Comparison of ENCODE assay signal across 8 mouse cellular contexts in the genomic region with DNA sequence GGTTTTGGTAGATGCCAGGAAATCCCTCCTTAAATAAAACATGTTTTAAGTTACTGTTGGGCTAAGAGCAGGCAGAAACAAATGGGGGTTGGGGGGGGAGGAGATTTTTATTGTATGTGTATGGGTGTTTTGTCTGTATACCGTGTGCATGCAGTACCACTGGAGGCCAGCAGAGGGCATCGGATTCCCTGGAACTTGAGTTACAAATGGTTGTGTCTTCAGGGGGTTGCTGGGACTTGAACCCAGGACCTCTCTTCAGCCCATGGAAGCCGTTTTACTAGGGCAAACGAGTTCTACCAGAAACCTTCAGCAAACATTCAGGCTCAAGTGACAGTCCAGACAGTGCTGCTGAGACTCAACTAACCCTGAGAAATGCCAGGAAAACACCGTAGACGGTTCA. TPM values are rescaled to one million over a fixed set of nuclear protein-coding genes. Genes with fewer than 3 reads are reported as not detected.
DNase-seq lines count a peak whose midpoint lies in the region; ATAC-seq and TF ChIP-seq lines count a peak whose summit lies in the region.

No protein-coding gene starts in this region.

- no peaks in the 10 kb centered on the region for H3K4me1 ChIP-seq in forebrain, embryonic 11.5 days (replicated peaks; ENCODE audit: control insufficient read depth, insufficient read depth, low read length)
- no peaks in the 10 kb centered on the region for H3K4me1 ChIP-seq in forebrain, embryonic 13.5 days
- no peaks in the 10 kb centered on the region for H3K4me1 ChIP-seq in midbrain, postnatal 0 days (ENCODE audit: insufficient read depth, low read length)
- H3K4me1 ChIP-seq in midbrain, embryonic 15.5 days, result peaks cover 13% of the 10 kb centered on the region
- no peaks in the 10 kb centered on the region for H3K4me1 ChIP-seq in embryonic facial prominence, embryonic 11.5 days (ENCODE audit: control insufficient read depth, insufficient read depth, low read length)
- no peaks in the 10 kb centered on the region for H3K4me1 ChIP-seq in forebrain, embryonic 16.5 days (replicated peaks; ENCODE audit: control insufficient read depth, insufficient read depth, low read length)

- 89% methylated on average over 6 of the region's 6 CpGs for WGBS in forebrain, embryonic 11.5 days
- WGBS in forebrain, embryonic 13.5 days, result 89% methylated on average over 6 of the region's 6 CpGs
- WGBS in midbrain, postnatal 0 days, result 90% methylated on average over 6 of the region's 6 CpGs
- 85% methylated on average over 6 of the region's 6 CpGs for WGBS in midbrain, embryonic 15.5 days
- 86% methylated on average over 6 of the region's 6 CpGs for WGBS in embryonic facial prominence, embryonic 11.5 days
- WGBS in forebrain, embryonic 16.5 days, result 85% methylated on average over 6 of the region's 6 CpGs

- no peak overlapping the region for H3K9ac ChIP-seq in forebrain, embryonic 11.5 days (ENCODE audit: low read length)
- no peak overlapping the region for H3K9ac ChIP-seq in forebrain, embryonic 13.5 days
- no peak overlapping the region for H3K9ac ChIP-seq in midbrain, postnatal 0 days (replicated peaks; ENCODE audit: low read length, poor library complexity, severe bottlenecking)
- H3K9ac ChIP-seq in midbrain, embryonic 15.5 days, result no peak overlapping the region
- no peak overlapping the region for H3K9ac ChIP-seq in embryonic facial prominence, embryonic 11.5 days (replicated peaks; ENCODE audit: low read length)
- no peak overlapping the region for H3K9ac ChIP-seq in forebrain, embryonic 16.5 days (replicated peaks; ENCODE audit: low read depth, low read length)

- H3K27ac ChIP-seq in forebrain, embryonic 11.5 days (ENCODE audit: low read depth, low read length), result no peak overlapping the region
- no peak overlapping the region for H3K27ac ChIP-seq in forebrain, embryonic 13.5 days
- no peak overlapping the region for H3K27ac ChIP-seq in midbrain, postnatal 0 days (ENCODE audit: low read depth, low read length)
- H3K27ac ChIP-seq in midbrain, embryonic 15.5 days, result no peak overlapping the region
- no peak overlapping the region for H3K27ac ChIP-seq in embryonic facial prominence, embryonic 11.5 days (replicated peaks; ENCODE audit: low read depth, low read length)
- no peak overlapping the region for H3K27ac ChIP-seq in forebrain, embryonic 16.5 days (ENCODE audit: low read length)

- no peaks in the 10 kb centered on the region for H3K27me3 ChIP-seq in forebrain, embryonic 11.5 days (ENCODE audit: control insufficient read depth, insufficient read depth, low read length)
- no peaks in the 10 kb centered on the region for H3K27me3 ChIP-seq in forebrain, embryonic 13.5 days
- no peaks in the 10 kb centered on the region for H3K27me3 ChIP-seq in midbrain, postnatal 0 days (ENCODE audit: insufficient read depth, low read length)
- H3K27me3 ChIP-seq in midbrain, embryonic 15.5 days (replicated peaks), result no peaks in the 10 kb centered on the region
- no peaks in the 10 kb centered on the region for H3K27me3 ChIP-seq in embryonic facial prominence, embryonic 11.5 days (ENCODE audit: control insufficient read depth, insufficient read depth, low read length)
- no peaks in the 10 kb centered on the region for H3K27me3 ChIP-seq in forebrain, embryonic 16.5 days (replicated peaks; ENCODE audit: control insufficient read depth, insufficient read depth, low read length)

- DNase-seq in forebrain, embryonic 11.5 days (ENCODE audit: low spot score), result peak; percentile 72
- no peak for DNase-seq in midbrain, postnatal 0 days (ENCODE audit: low spot score)
- DNase-seq in embryonic facial prominence, embryonic 11.5 days (ENCODE audit: low spot score), result peak; percentile 40
- peak; percentile 34 for DNase-seq in thymus, postnatal 0 days (ENCODE audit: low spot score)
- no peak for DNase-seq in adrenal gland, postnatal 4 days (ENCODE audit: low spot score in 2 of 2)

- H3K4me2 ChIP-seq in forebrain, embryonic 11.5 days (ENCODE audit: low read depth, low read length, severe bottlenecking), result no peak overlapping the region
- no peak overlapping the region for H3K4me2 ChIP-seq in forebrain, embryonic 13.5 days
- no peak overlapping the region for H3K4me2 ChIP-seq in midbrain, postnatal 0 days (ENCODE audit: low read depth, low read length, poor library complexity, severe bottlenecking)
- no peak overlapping the region for H3K4me2 ChIP-seq in midbrain, embryonic 15.5 days
- no peak overlapping the region for H3K4me2 ChIP-seq in embryonic facial prominence, embryonic 11.5 days (ENCODE audit: low read depth, low read length)
- H3K4me2 ChIP-seq in forebrain, embryonic 16.5 days (ENCODE audit: low read length), result no peak overlapping the region

- H3K36me3 ChIP-seq in forebrain, embryonic 11.5 days (ENCODE audit: control insufficient read depth, insufficient read depth, low read length), result peaks cover 5% of the 10 kb centered on the region; the same call in 1 of the 2 replicates
- H3K36me3 ChIP-seq in forebrain, embryonic 13.5 days (ENCODE audit: poor library complexity, severe bottlenecking), result peaks cover 48% of the 10 kb centered on the region
- 0 out of 2 replicates have a peak, but pooled peaks cover 2% of the 10 kb centered on the region for H3K36me3 ChIP-seq in midbrain, postnatal 0 days (ENCODE audit: insufficient read depth, low read length)
- H3K36me3 ChIP-seq in midbrain, embryonic 15.5 days (replicated peaks), result peaks cover 11% of the 10 kb centered on the region
- peaks cover 6% of the 10 kb centered on the region for H3K36me3 ChIP-seq in embryonic facial prominence, embryonic 11.5 days (replicated peaks; ENCODE audit: control insufficient read depth, insufficient read depth, low read depth, low read length)
- peaks cover 18% of the 10 kb centered on the region for H3K36me3 ChIP-seq in forebrain, embryonic 16.5 days (ENCODE audit: control insufficient read depth, insufficient read depth)

- no peak for ATAC-seq in forebrain, embryonic 11.5 days (replicated peaks; ENCODE audit: low FRiP score)
- ATAC-seq in forebrain, embryonic 13.5 days, result no peak
- no peak for ATAC-seq in midbrain, postnatal 0 days (ENCODE audit: low FRiP score)
- no peak for ATAC-seq in midbrain, embryonic 15.5 days (replicated peaks)
- no peak for ATAC-seq in embryonic facial prominence, embryonic 11.5 days (replicated peaks; ENCODE audit: insufficient number of reproducible peaks, low FRiP score, low TSS enrichment, low read depth)
- no peak for ATAC-seq in forebrain, embryonic 16.5 days

- no peaks in the 10 kb centered on the region for H3K9me3 ChIP-seq in forebrain, embryonic 11.5 days (ENCODE audit: control insufficient read depth, low read length)
- H3K9me3 ChIP-seq in forebrain, embryonic 13.5 days (replicated peaks), result no peaks in the 10 kb centered on the region
- no peaks in the 10 kb centered on the region for H3K9me3 ChIP-seq in midbrain, postnatal 0 days (ENCODE audit: low read length)
- no peaks in the 10 kb centered on the region for H3K9me3 ChIP-seq in midbrain, embryonic 15.5 days
- H3K9me3 ChIP-seq in embryonic facial prominence, embryonic 11.5 days (replicated peaks; ENCODE audit: control insufficient read depth, low read length), result no peaks in the 10 kb centered on the region
- H3K9me3 ChIP-seq in forebrain, embryonic 16.5 days (ENCODE audit: control insufficient read depth, low read length), result no peaks in the 10 kb centered on the region

- TF ChIP-seq CTCF in midbrain, postnatal 0 days (IDR thresholded peaks at IDR 0.05), result peak; percentile 72

- H3K4me3 ChIP-seq in forebrain, embryonic 11.5 days (ENCODE audit: low read depth, low read length), result no peak overlapping the region
- no peak overlapping the region for H3K4me3 ChIP-seq in forebrain, embryonic 13.5 days
- H3K4me3 ChIP-seq in midbrain, postnatal 0 days (ENCODE audit: low read depth, low read length), result no peak overlapping the region
- no peak overlapping the region for H3K4me3 ChIP-seq in midbrain, embryonic 15.5 days
- no peak overlapping the region for H3K4me3 ChIP-seq in embryonic facial prominence, embryonic 11.5 days (ENCODE audit: low read depth, low read length)
- no peak overlapping the region for H3K4me3 ChIP-seq in forebrain, embryonic 16.5 days (replicated peaks; ENCODE audit: low read length)

RNA-seq across cellular contexts. Expression of a gene that starts 41.9 kb away (rescaled TPM):
- 49.1 and 52.6 TPM in 2 replicates for polyA plus RNA-seq in forebrain, embryonic 11.5 days (2014; fragmentation: Nextera tagmentation; extraction: Ambion mirVana)
- polyA plus RNA-seq in forebrain, embryonic 13.5 days (2015; fragmentation: Nextera tagmentation; extraction: Ambion mirVana), result 68.0 and 69.9 TPM in 2 replicates
- total RNA-seq in midbrain, postnatal 0 days (2014; rRNA removed), result 17.7 and 30.5 TPM in 2 replicates
- 26.6 and 40.8 TPM in 2 replicates for polyA plus RNA-seq in midbrain, postnatal 0 days (2015; fragmentation: Nextera tagmentation; extraction: Ambion mirVana)
- polyA plus RNA-seq in midbrain, embryonic 15.5 days (2015; fragmentation: Nextera tagmentation; extraction: Ambion mirVana), result 44.3 and 53.0 TPM in 2 replicates
- polyA plus RNA-seq in embryonic facial prominence, embryonic 11.5 days (2014; fragmentation: Nextera tagmentation; extraction: Ambion mirVana), result 40.3 and 45.8 TPM in 2 replicates
- 23.9 and 34.2 TPM in 2 replicates for polyA plus RNA-seq in thymus, postnatal 0 days (2015; fragmentation: Nextera tagmentation; extraction: Ambion mirVana)
- total RNA-seq in adrenal gland, postnatal 4 days (2021), result 10 to 100 TPM; 47.2 to 51.6 TPM
- polyA plus RNA-seq in forebrain, embryonic 16.5 days (2015; fragmentation: Nextera tagmentation; extraction: Ambion mirVana), result 50.0 and 56.3 TPM in 2 replicates

Comparison
In these comparisons a context has a peak if more than half of its experiments do, and no peak if none do; other contexts are left out.
1. DNase-seq: peak in forebrain, embryonic 11.5 days (single experiment), embryonic facial prominence, embryonic 11.5 days (single experiment) and thymus, postnatal 0 days (single experiment); none in midbrain, postnatal 0 days (single experiment) and adrenal gland, postnatal 4 days (0 of 2).